In the genomic region with DNA sequence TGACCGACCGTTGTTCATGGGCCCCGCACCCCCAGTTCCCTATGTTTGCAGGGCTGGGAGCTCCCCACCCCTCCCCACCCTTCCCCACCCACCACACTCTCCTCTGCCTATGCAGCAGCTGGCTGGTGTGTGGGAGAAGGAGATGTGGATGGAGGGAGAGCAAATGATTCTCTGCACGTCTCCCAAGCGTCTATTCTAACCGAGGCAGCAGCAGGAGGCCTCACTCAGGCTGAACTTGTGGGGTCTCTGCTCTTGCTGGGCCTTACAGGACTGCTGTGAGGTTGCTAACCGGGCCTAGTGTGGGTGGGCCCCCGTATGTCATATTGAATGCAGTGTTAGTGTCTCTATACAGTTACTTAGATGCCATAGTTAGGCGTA, we compare ENCODE assay signal across 9 mouse cellular contexts. TPM values are rescaled to one million over a fixed set of nuclear protein-coding genes. Genes with fewer than 3 reads are reported as not detected.
DNase-seq lines count a peak whose midpoint lies in the region; ATAC-seq lines count a peak whose summit lies in the region.
"Had no signal": no experiment of that assay in that cellular context is flagged by ENCODE, and none has a peak within 500 bp of the region (broad histone marks: within the 10 kb centered on the region; RNA-seq: fewer than 3 reads in every experiment).

No protein-coding gene starts in this region.

- peak overlapping the region; percentile 67 for H3K4me3 ChIP-seq in heart, embryonic 10.5 days
- no peak overlapping the region for H3K4me3 ChIP-seq in limb, embryonic 12.5 days (replicated peaks)
- no peak overlapping the region for H3K4me3 ChIP-seq in limb, embryonic 10.5 days
- H3K4me3 ChIP-seq in embryonic facial prominence, embryonic 11.5 days (ENCODE audit: low read depth, low read length): no peak overlapping the region
- H3K4me3 ChIP-seq in liver, embryonic 13.5 days (replicated peaks): no peak overlapping the region; the same call in 1 of the 2 replicates

- no peaks in the 10 kb centered on the region for H3K9me3 ChIP-seq in heart, embryonic 10.5 days
- no peaks in the 10 kb centered on the region for H3K9me3 ChIP-seq in limb, embryonic 12.5 days
- no peaks in the 10 kb centered on the region for H3K9me3 ChIP-seq in limb, embryonic 10.5 days (replicated peaks)
- no peaks in the 10 kb centered on the region for H3K9me3 ChIP-seq in embryonic facial prominence, embryonic 11.5 days (replicated peaks; ENCODE audit: control insufficient read depth, low read length)
- no peaks in the 10 kb centered on the region for H3K9me3 ChIP-seq in liver, embryonic 13.5 days (replicated peaks)

- peak overlapping the region; percentile 91 for H3K27ac ChIP-seq in heart, embryonic 10.5 days
- H3K27ac ChIP-seq in limb, embryonic 12.5 days: peak overlapping the region; percentile 62
- no peak overlapping the region for H3K27ac ChIP-seq in limb, embryonic 10.5 days
- 0 out of 2 replicates have a peak overlapping the region, but pooled peaks have one; percentile 2 for H3K27ac ChIP-seq in embryonic facial prominence, embryonic 11.5 days (replicated peaks; ENCODE audit: low read depth, low read length)
- H3K27ac ChIP-seq in liver, embryonic 13.5 days: peak overlapping the region; percentile 70

- peaks cover 61% of the 10 kb centered on the region for H3K4me1 ChIP-seq in heart, embryonic 10.5 days
- H3K4me1 ChIP-seq in limb, embryonic 12.5 days (replicated peaks): peaks cover 15% of the 10 kb centered on the region
- peaks cover 36% of the 10 kb centered on the region for H3K4me1 ChIP-seq in limb, embryonic 10.5 days
- H3K4me1 ChIP-seq in embryonic facial prominence, embryonic 11.5 days (ENCODE audit: control insufficient read depth, insufficient read depth, low read length): peaks cover 9% of the 10 kb centered on the region; the same call in 1 of the 2 replicates
- H3K4me1 ChIP-seq in liver, embryonic 13.5 days (replicated peaks): peaks cover 49% of the 10 kb centered on the region

- WGBS in heart, embryonic 10.5 days: 38% methylated on average over 9 of the region's 9 CpGs
- 71% methylated on average over 9 of the region's 9 CpGs for WGBS in limb, embryonic 12.5 days
- 80% methylated on average over 9 of the region's 9 CpGs for WGBS in limb, embryonic 10.5 days
- WGBS in embryonic facial prominence, embryonic 11.5 days: 66% methylated on average over 9 of the region's 9 CpGs
- 64% methylated on average over 9 of the region's 9 CpGs for WGBS in liver, embryonic 13.5 days (ENCODE audit: insufficient replicate concordance)

- peak overlapping the region; percentile 32 for H3K4me2 ChIP-seq in limb, embryonic 12.5 days
- H3K4me2 ChIP-seq in embryonic facial prominence, embryonic 11.5 days (ENCODE audit: low read depth, low read length): no peak overlapping the region
- H3K4me2 ChIP-seq in liver, embryonic 13.5 days: peak overlapping the region; percentile 61

- no peak for DNase-seq in heart, embryonic 10.5 days (ENCODE audit: low spot score)
- no peak for DNase-seq in heart, adult 11 months
- DNase-seq in limb, embryonic 10.5 days (ENCODE audit: low spot score): no peak
- no peak for DNase-seq in embryonic facial prominence, embryonic 11.5 days (ENCODE audit: low spot score)
- DNase-seq in liver, embryonic 13.5 days: no peak
- no peak for DNase-seq in right cerebral cortex, postnatal 36 days (ENCODE audit: low spot score in 2 of 2)
- no peak for DNase-seq in cerebellum, postnatal 14 days
- DNase-seq: cerebellum, adult 11 months had no signal

- peaks cover 7% of the 10 kb centered on the region; the same call in 1 of the 2 replicates for H3K36me3 ChIP-seq in heart, embryonic 10.5 days
- H3K36me3 ChIP-seq in limb, embryonic 12.5 days: no peaks in the 10 kb centered on the region
- H3K36me3 ChIP-seq in limb, embryonic 10.5 days: no peaks in the 10 kb centered on the region; the same call in 1 of the 2 replicates
- H3K36me3 ChIP-seq in embryonic facial prominence, embryonic 11.5 days (replicated peaks; ENCODE audit: control insufficient read depth, insufficient read depth, low read depth, low read length): no peaks in the 10 kb centered on the region
- peaks cover 6% of the 10 kb centered on the region for H3K36me3 ChIP-seq in liver, embryonic 13.5 days

- H3K27me3 ChIP-seq in heart, embryonic 10.5 days (ENCODE audit: insufficient read depth, poor library complexity, severe bottlenecking): no peaks in the 10 kb centered on the region
- H3K27me3 ChIP-seq in limb, embryonic 12.5 days: no peaks in the 10 kb centered on the region
- H3K27me3 ChIP-seq in limb, embryonic 10.5 days (ENCODE audit: low read depth, poor library complexity, severe bottlenecking): no peaks in the 10 kb centered on the region
- no peaks in the 10 kb centered on the region for H3K27me3 ChIP-seq in embryonic facial prominence, embryonic 11.5 days (ENCODE audit: control insufficient read depth, insufficient read depth, low read length)
- no peaks in the 10 kb centered on the region for H3K27me3 ChIP-seq in liver, embryonic 13.5 days

- ATAC-seq in limb, embryonic 12.5 days (ENCODE audit: insufficient number of reproducible peaks, insufficient read depth, low FRiP score, low TSS enrichment, low read depth): no peak
- no peak for ATAC-seq in embryonic facial prominence, embryonic 11.5 days (replicated peaks; ENCODE audit: insufficient number of reproducible peaks, low FRiP score, low TSS enrichment, low read depth)
- ATAC-seq in liver, embryonic 13.5 days (ENCODE audit: low read depth): no peak

- H3K9ac ChIP-seq in limb, embryonic 12.5 days (replicated peaks): no peak overlapping the region
- H3K9ac ChIP-seq in embryonic facial prominence, embryonic 11.5 days (replicated peaks; ENCODE audit: low read length): no peak overlapping the region
- 0 out of 2 replicates have a peak overlapping the region, but pooled peaks have one; percentile 56 for H3K9ac ChIP-seq in liver, embryonic 13.5 days

RNA-seq across cellular contexts. Expression of a gene that starts 12.9 kb away (rescaled TPM):
- 1.1 and 1.6 TPM in 2 replicates for polyA plus RNA-seq in heart, embryonic 10.5 days (2016; fragmentation: Nextera tagmentation; extraction: Ambion mirVana)
- polyA plus RNA-seq in limb, embryonic 12.5 days (2016; fragmentation: Nextera tagmentation; extraction: Ambion mirVana): 1.9 and 2.6 TPM in 2 replicates
- polyA plus RNA-seq in limb, embryonic 10.5 days (2016; fragmentation: Nextera tagmentation; extraction: Ambion mirVana): 1.1 and 1.4 TPM in 2 replicates
- polyA plus RNA-seq in embryonic facial prominence, embryonic 11.5 days (2014; fragmentation: Nextera tagmentation; extraction: Ambion mirVana): 0.35 and 0.49 TPM in 2 replicates
- polyA plus RNA-seq in liver, embryonic 13.5 days (2015; fragmentation: Nextera tagmentation; extraction: Ambion mirVana): 0.57 and 0.78 TPM in 2 replicates

RNA-seq across cellular contexts. Expression of a gene that starts 37.4 kb away (rescaled TPM):
- polyA plus RNA-seq in heart, embryonic 10.5 days (2016; fragmentation: Nextera tagmentation; extraction: Ambion mirVana): 95.5 and 153 TPM in 2 replicates
- polyA plus RNA-seq in limb, embryonic 12.5 days (2016; fragmentation: Nextera tagmentation; extraction: Ambion mirVana): 31.5 and 36.4 TPM in 2 replicates
- polyA plus RNA-seq in limb, embryonic 10.5 days (2016; fragmentation: Nextera tagmentation; extraction: Ambion mirVana): 25.6 and 29.5 TPM in 2 replicates
- polyA plus RNA-seq in embryonic facial prominence, embryonic 11.5 days (2014; fragmentation: Nextera tagmentation; extraction: Ambion mirVana): 12.3 and 14.5 TPM in 2 replicates
- 17.3 and 21.8 TPM in 2 replicates for polyA plus RNA-seq in liver, embryonic 13.5 days (2015; fragmentation: Nextera tagmentation; extraction: Ambion mirVana)
